Mouse (Mus musculus): ENCODE measurements around the gene Olfr298. TPM values are rescaled to one million over a fixed set of nuclear protein-coding genes. Genes with fewer than 3 reads are reported as not detected.

Olfr298 gene
- polyA plus RNA-seq (2016; fragmentation: Nextera tagmentation; extraction: Ambion mirVana): not detected in 2 replicates

DNA sequence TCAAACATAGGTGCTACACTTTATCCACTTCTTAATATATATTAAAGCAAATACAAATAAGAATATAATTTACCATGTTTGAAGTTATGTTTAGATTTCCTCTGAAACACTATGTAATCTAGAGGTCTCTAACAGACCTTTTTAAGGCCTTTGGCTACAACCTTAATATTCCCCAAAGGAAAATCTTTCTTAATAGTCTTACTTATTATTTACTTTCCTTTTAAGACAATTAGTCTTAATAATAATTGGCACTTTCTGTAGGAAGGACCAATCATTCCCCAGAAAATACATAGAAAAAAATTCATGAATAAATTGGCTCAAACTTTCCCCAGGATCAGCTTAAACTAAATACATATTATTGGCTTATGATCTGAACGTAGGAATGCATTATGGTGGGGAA lies at the start of gene Olfr298:
Olfr298 (minus strand) TSS at position 101 of the 400 bp plus-strand sequence.
- Histone ChIP-seq H3K27me3 (replicated peaks) (no peaks in the 10 kb centered on the region), H3K4me2 (no peak within 1 kb of the TSS), H3K27ac (no peak within 1 kb of the TSS), H3K4me3 (no peak within 1 kb of the TSS), H3K4me1 (no peaks in the 10 kb centered on the region), H3K9ac (no peak within 1 kb of the TSS), H3K36me3 (no peaks in the 10 kb centered on the region), H3K9me3 (replicated peaks) (no peaks in the 10 kb centered on the region)
- 64% methylated on average over 1 of the region's 1 CpGs for WGBS (ENCODE audit: insufficient replicate concordance)
- no peak for ATAC-seq

- H3K4me3 ChIP-seq: no peak within 1 kb of the TSS
- H3K27me3 ChIP-seq (replicated peaks): no peaks in the 10 kb centered on the region
- no peak within 1 kb of the TSS for H3K4me2 ChIP-seq
- no peak within 1 kb of the TSS for H3K27ac ChIP-seq
- no peaks in the 10 kb centered on the region for H3K4me1 ChIP-seq
- ATAC-seq: no peak
- no peak within 1 kb of the TSS for H3K9ac ChIP-seq
- H3K36me3 ChIP-seq: no peaks in the 10 kb centered on the region
- no peaks in the 10 kb centered on the region for H3K9me3 ChIP-seq (replicated peaks)
These were observed 27.4 kb upstream of the Olfr298 start, which contains the start of gene Olfr297 for GRCm38 (mm10) chr7:86519668-86520067. Gene Olfr297, plus strand, starts transcription at chr7:86519968.

DNA sequence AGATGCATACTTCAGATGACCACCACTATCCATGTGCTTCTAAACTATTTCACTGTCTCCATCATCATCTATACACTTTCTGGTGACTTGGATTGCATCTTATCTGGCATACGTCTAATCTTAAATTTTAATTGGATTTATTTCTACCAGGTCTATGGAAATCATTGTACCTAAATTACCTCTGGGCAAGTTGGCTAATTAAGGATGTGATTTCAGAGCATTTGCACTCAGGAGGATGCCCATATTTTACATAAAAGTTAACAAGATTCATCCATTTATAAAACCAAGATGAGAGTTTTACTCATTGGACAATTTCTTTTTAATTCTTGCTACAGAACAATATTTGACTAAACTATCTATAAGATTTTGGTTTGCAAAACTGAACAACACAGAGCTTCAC lies 32.7 kb downstream of the Olfr298 start, which contains the start of gene Olfr299:
Olfr299 (plus strand) TSS at position 301 of the 400 bp plus-strand sequence.
- H3K4me3 ChIP-seq: no peak within 1 kb of the TSS
- ATAC-seq: no peak
- H3K9me3 ChIP-seq (replicated peaks): no peaks in the 10 kb centered on the region
- H3K27me3 ChIP-seq (replicated peaks): no peaks in the 10 kb centered on the region
- H3K9ac ChIP-seq: no peak within 1 kb of the TSS
- 67% methylated on average over 1 of the region's 1 CpGs for WGBS (ENCODE audit: insufficient replicate concordance)
- H3K4me2 ChIP-seq: no peak within 1 kb of the TSS
- no peak within 1 kb of the TSS for H3K27ac ChIP-seq
- no peaks in the 10 kb centered on the region for H3K4me1 ChIP-seq
- H3K36me3 ChIP-seq: no peaks in the 10 kb centered on the region

Other genes with a start within 250 kb of the Olfr298 start
- not detected in 2 replicates for gene Vmn2r76, start 246.2 kb downstream of the Olfr298 start, polyA plus RNA-seq (2016; fragmentation: Nextera tagmentation; extraction: Ambion mirVana)
- gene Olfr310, start 215.3 kb downstream of the Olfr298 start, polyA plus RNA-seq (2016; fragmentation: Nextera tagmentation; extraction: Ambion mirVana): not detected in 2 replicates
- gene Olfr309, start 178.8 kb downstream of the Olfr298 start, polyA plus RNA-seq (2016; fragmentation: Nextera tagmentation; extraction: Ambion mirVana): not detected in 2 replicates
- not detected in 2 replicates for gene Olfr308, start 166.9 kb downstream of the Olfr298 start, polyA plus RNA-seq (2016; fragmentation: Nextera tagmentation; extraction: Ambion mirVana)
- gene Olfr307, start 154.9 kb downstream of the Olfr298 start, polyA plus RNA-seq (2016; fragmentation: Nextera tagmentation; extraction: Ambion mirVana): not detected in 2 replicates
- gene Olfr305, start 125.6 kb downstream of the Olfr298 start, polyA plus RNA-seq (2016; fragmentation: Nextera tagmentation; extraction: Ambion mirVana): not detected in 2 replicates
- gene Olfr304, start 105.8 kb downstream of the Olfr298 start, polyA plus RNA-seq (2016; fragmentation: Nextera tagmentation; extraction: Ambion mirVana): not detected in 2 replicates
- gene Olfr303, start 94.7 kb downstream of the Olfr298 start, polyA plus RNA-seq (2016; fragmentation: Nextera tagmentation; extraction: Ambion mirVana): not detected in 2 replicates
- gene Olfr301, start 88.6 kb downstream of the Olfr298 start, polyA plus RNA-seq (2016; fragmentation: Nextera tagmentation; extraction: Ambion mirVana): not detected in 2 replicates
- not detected in 2 replicates for gene Olfr299, start 32.6 kb downstream of the Olfr298 start, polyA plus RNA-seq (2016; fragmentation: Nextera tagmentation; extraction: Ambion mirVana)
- gene Olfr297, start 27.5 kb upstream of the Olfr298 start, polyA plus RNA-seq (2016; fragmentation: Nextera tagmentation; extraction: Ambion mirVana): not detected in 2 replicates
- gene Olfr295, start 91.4 kb upstream of the Olfr298 start, polyA plus RNA-seq (2016; fragmentation: Nextera tagmentation; extraction: Ambion mirVana): not detected in 2 replicates
- gene Olfr294, start 124.2 kb upstream of the Olfr298 start, polyA plus RNA-seq (2016; fragmentation: Nextera tagmentation; extraction: Ambion mirVana): not detected in 2 replicates
- not detected in 2 replicates for gene Olfr293, start 156.6 kb upstream of the Olfr298 start, polyA plus RNA-seq (2016; fragmentation: Nextera tagmentation; extraction: Ambion mirVana)
- not detected in 2 replicates for gene Olfr292, start 195.8 kb upstream of the Olfr298 start, polyA plus RNA-seq (2016; fragmentation: Nextera tagmentation; extraction: Ambion mirVana)